Mouse (Mus musculus) midbrain, embryonic 13.5 days (tissue): ENCODE results near the gene Cacna2d2. TPM values are rescaled to one million over a fixed set of nuclear protein-coding genes. Genes with fewer than 3 reads are reported as not detected.

Experiments
- ATAC-seq: fragments of 200-750 bp; cut with Nextera tagmentation; 2 replicates; pipeline ENCODE4 v1.8.0; 2017; ENCODE audit warnings: mild to moderate bottlenecking, moderate TSS enrichment, moderate library complexity
- H3K27ac ChIP-seq: fragments of 300-500 bp; sonication (generic); 2 replicates; pipeline ENCODE4 v1.5.1; 2015; ENCODE audit warnings: inconsistent platforms, mild to moderate bottlenecking, moderate library complexity
- H3K27me3 ChIP-seq: fragments of 300-500 bp; sonication (generic); 2 replicates; pipeline ENCODE4 v1.6.1; 2015; ENCODE audit warnings: mild to moderate bottlenecking, inconsistent platforms
- H3K36me3 ChIP-seq: fragments of 300-500 bp; sonication (generic); 2 replicates; pipeline ENCODE4 v1.6.1; 2015; ENCODE audit warnings: mild to moderate bottlenecking, inconsistent platforms
- H3K4me1 ChIP-seq: fragments of 300-500 bp; sonication (generic); replicated peaks from 2 replicates; pipeline ENCODE4 v1.6.1; 2015; ENCODE audit warnings: inconsistent platforms
- H3K4me2 ChIP-seq: fragments of 300-500 bp; sonication (generic); replicated peaks from 2 replicates; pipeline ENCODE4 v1.6.1; 2015; ENCODE audit warnings: moderate library complexity, mild to moderate bottlenecking, inconsistent platforms
- H3K4me3 ChIP-seq: fragments of 300-500 bp; sonication (generic); replicated peaks from 2 replicates; pipeline ENCODE4 v1.5.1; 2015; ENCODE audit warnings: mild to moderate bottlenecking, inconsistent platforms
- H3K9ac ChIP-seq: fragments of 300-500 bp; sonication (generic); replicated peaks from 2 replicates; pipeline ENCODE4 v1.6.1; 2015; ENCODE audit warnings: mild to moderate bottlenecking, inconsistent platforms
- H3K9me3 ChIP-seq: fragments of 300-500 bp; sonication (generic); 2 replicates; pipeline ENCODE4 v1.6.1; 2016; ENCODE audit warnings: mild to moderate bottlenecking, inconsistent platforms
- WGBS: fragments of 180-500 bp; shearing (Covaris S2); methylation state at CpG from one replicate; pipeline ENCODE4 v1.1.7; 2015; 5-methylcytosine and 5-hydroxymethylcytosine counted together
- polyA plus RNA-seq: library from polyadenylated mRNA; unstranded; fragments of >200 nt; fragmentation: Nextera tagmentation; extraction: Ambion mirVana; gene quantifications from 2 replicates; pipeline ENCODE4 v1.2.1, GENCODE M21; 2015

Gene Cacna2d2
- polyA plus RNA-seq, 1 experiment from 2014 or later, result 7.1 TPM

- Histone ChIP-seq H3K4me3 (no peak overlapping the region), H3K4me1 (peaks cover 42% of the 10 kb centered on the region)
Measured at GRCm38 (mm10) chr9:107375451-107375850, 24.0 kb upstream of the Cacna2d2 start.

GRCm38 (mm10) chr9:107377961-107378512 is 21.4 kb upstream of the Cacna2d2 start:
- Histone ChIP-seq H3K4me2 (peak overlapping the region; percentile 55), H3K27ac (peak overlapping the region; percentile 74), H3K9me3 (no peaks in the 10 kb centered on the region), H3K36me3 (no peaks in the 10 kb centered on the region), H3K27me3 (peaks cover 65% of the 10 kb centered on the region), H3K4me3 (peak overlapping the region; percentile 40), H3K9ac (peak overlapping the region; percentile 50), H3K4me1 (peaks cover 36% of the 10 kb centered on the region)
- under 1% methylated on average over 35 of the region's 35 CpGs for WGBS
- ATAC-seq, result peak; percentile 85

More at GRCm38 (mm10) chr9:107375451-107375850, 24.0 kb upstream of the Cacna2d2 start:
- Histone ChIP-seq H3K9me3 (no peaks in the 10 kb centered on the region), H3K36me3 (no peaks in the 10 kb centered on the region), H3K27ac (no peak overlapping the region), H3K27me3 (peaks cover 40% of the 10 kb centered on the region), H3K9ac (no peak overlapping the region), H3K4me2 (no peak overlapping the region)
- ATAC-seq, result no peak
- 13% methylated on average over 5 of the region's 5 CpGs for WGBS

- H3K4me3 ChIP-seq, result no peak overlapping the region
- peaks cover 59% of the 10 kb centered on the region for H3K27me3 ChIP-seq
- no peaks in the 10 kb centered on the region for H3K36me3 ChIP-seq
- no peak overlapping the region for H3K9ac ChIP-seq
- no peak for ATAC-seq
- H3K4me1 ChIP-seq, result peaks cover 44% of the 10 kb centered on the region
- 8% methylated on average over 8 of the region's 8 CpGs for WGBS
- no peak overlapping the region for H3K27ac ChIP-seq
- no peaks in the 10 kb centered on the region for H3K9me3 ChIP-seq
- no peak overlapping the region for H3K4me2 ChIP-seq
Measured at GRCm38 (mm10) chr9:107381723-107382122, 17.7 kb upstream of the Cacna2d2 start.

- H3K36me3 ChIP-seq, result no peaks in the 10 kb centered on the region
- ATAC-seq, result no peak
- H3K4me3 ChIP-seq, result no peak overlapping the region
- H3K4me2 ChIP-seq, result no peak overlapping the region
- peaks cover 43% of the 10 kb centered on the region for H3K27me3 ChIP-seq
- peaks cover 34% of the 10 kb centered on the region for H3K4me1 ChIP-seq
- H3K27ac ChIP-seq, result 0 out of 2 replicates have a peak overlapping the region, but pooled peaks have one; percentile 19
- 21% methylated on average over 3 of the region's 3 CpGs for WGBS
- H3K9ac ChIP-seq, result no peak overlapping the region
- H3K9me3 ChIP-seq, result no peaks in the 10 kb centered on the region
Measured at GRCm38 (mm10) chr9:107384396-107384795, 15.0 kb upstream of the Cacna2d2 start.

GRCm38 (mm10) chr9:107386722-107387121 is 12.7 kb upstream of the Cacna2d2 start:
- H3K27me3 ChIP-seq, result peaks cover 20% of the 10 kb centered on the region
- WGBS, result 63% methylated on average over 3 of the region's 3 CpGs
- peaks cover 40% of the 10 kb centered on the region for H3K4me1 ChIP-seq

DNA sequence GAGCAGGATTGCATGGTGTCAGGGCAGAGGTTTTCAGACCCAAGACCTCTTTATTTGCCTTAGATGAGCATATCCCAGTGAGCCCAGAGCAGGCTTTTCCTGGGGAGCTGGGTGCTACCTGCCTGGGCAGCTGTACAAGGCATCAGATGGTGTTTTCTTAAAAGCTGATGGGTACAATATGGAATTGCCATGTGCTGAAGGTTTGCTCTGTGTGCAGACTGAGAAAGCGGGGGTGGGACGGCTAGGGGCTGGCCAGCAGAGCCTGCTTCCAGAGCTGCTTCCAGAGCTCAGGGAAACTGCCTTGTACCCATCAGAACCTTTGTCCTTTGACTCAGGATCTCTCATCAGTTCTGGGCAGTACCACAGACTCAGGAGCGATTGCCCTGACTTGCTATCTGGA is 11.7 kb upstream of the Cacna2d2 start:
- H3K36me3 ChIP-seq, result no peaks in the 10 kb centered on the region
- WGBS, result 89% methylated on average over 3 of the region's 3 CpGs
- ATAC-seq, result no peak

More at GRCm38 (mm10) chr9:107386722-107387121, 12.7 kb upstream of the Cacna2d2 start:
- Histone ChIP-seq H3K36me3 (no peaks in the 10 kb centered on the region), H3K27ac (no peak overlapping the region), H3K9me3 (no peaks in the 10 kb centered on the region), H3K4me2 (no peak overlapping the region), H3K4me3 (no peak overlapping the region), H3K9ac (no peak overlapping the region)
- no peak for ATAC-seq

GRCm38 (mm10) chr9:107388263-107388662 is 11.1 kb upstream of the Cacna2d2 start:
- ATAC-seq, result no peak
- Histone ChIP-seq H3K4me2 (no peak overlapping the region), H3K4me3 (no peak overlapping the region), H3K4me1 (peaks cover 33% of the 10 kb centered on the region), H3K9ac (no peak overlapping the region), H3K27ac (no peak overlapping the region), H3K27me3 (peaks cover 5% of the 10 kb centered on the region; the same call in 1 of the 2 replicates), H3K9me3 (no peaks in the 10 kb centered on the region), H3K36me3 (no peaks in the 10 kb centered on the region)
- WGBS, result 55% methylated on average over 2 of the region's 2 CpGs

More for the DNA sequence above, 11.7 kb upstream of the Cacna2d2 start:
- Histone ChIP-seq H3K9me3 (no peaks in the 10 kb centered on the region), H3K4me2 (no peak overlapping the region), H3K4me1 (peaks cover 33% of the 10 kb centered on the region), H3K27ac (no peak overlapping the region), H3K27me3 (peaks cover 10% of the 10 kb centered on the region), H3K4me3 (no peak overlapping the region), H3K9ac (no peak overlapping the region)

DNA sequence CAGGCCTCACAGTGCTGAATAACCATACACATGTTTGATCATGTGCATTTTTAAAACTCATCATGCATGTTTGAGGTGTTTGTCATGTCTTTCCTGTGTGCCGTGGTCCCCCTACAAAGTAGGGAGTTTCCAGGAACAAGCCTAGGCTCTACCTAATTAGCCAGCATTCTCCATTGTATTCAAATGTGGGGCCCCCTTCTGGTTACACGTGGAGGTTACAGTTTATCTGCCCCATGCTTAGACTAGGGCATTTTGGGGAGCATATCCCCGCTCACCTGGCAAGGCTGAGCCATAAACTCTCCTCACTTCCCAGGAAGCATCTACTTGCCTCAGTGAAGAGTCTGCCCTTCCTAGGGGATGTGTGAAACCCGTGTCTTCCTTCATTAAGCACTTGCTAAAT is 3.0 kb upstream of the Cacna2d2 start:
- Histone ChIP-seq H3K4me3 (no peak overlapping the region), H3K27ac (no peak overlapping the region), H3K36me3 (no peaks in the 10 kb centered on the region), H3K4me2 (no peak overlapping the region), H3K27me3 (peaks cover 25% of the 10 kb centered on the region), H3K4me1 (peaks cover 20% of the 10 kb centered on the region), H3K9me3 (no peaks in the 10 kb centered on the region), H3K9ac (no peak overlapping the region)
- no peak for ATAC-seq
- WGBS, result 37% methylated on average over 4 of the region's 4 CpGs

DNA sequence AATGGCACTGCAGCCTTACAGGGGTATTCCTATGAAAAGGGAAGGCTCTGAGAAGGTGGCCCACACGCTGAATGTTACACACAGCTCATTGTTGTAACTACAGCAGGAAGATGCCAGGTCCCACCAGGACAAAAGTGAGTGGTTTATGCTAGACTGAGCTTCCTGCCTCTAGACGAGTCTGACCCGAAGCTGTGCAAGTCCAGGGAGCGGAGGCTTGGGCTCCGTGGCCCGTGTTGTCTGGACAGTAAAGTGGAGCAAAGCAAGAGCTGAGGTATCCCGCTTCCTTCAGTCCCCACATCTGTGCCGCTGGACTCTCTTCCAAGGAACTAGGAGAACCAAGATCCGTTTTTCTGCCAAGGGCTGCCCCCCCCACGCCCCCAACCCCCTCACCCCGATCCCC is 444 bp upstream of the Cacna2d2 start:
- no peaks in the 10 kb centered on the region for H3K9me3 ChIP-seq
- H3K27me3 ChIP-seq, result peaks cover 36% of the 10 kb centered on the region
- 24% methylated on average over 11 of the region's 11 CpGs for WGBS
- peaks cover 44% of the 10 kb centered on the region for H3K4me1 ChIP-seq
- no peak overlapping the region for H3K27ac ChIP-seq
- H3K36me3 ChIP-seq, result no peaks in the 10 kb centered on the region
- peak overlapping the region; percentile 95 for H3K4me2 ChIP-seq
- H3K9ac ChIP-seq, result no peak overlapping the region; the same call in 1 of the 2 replicates
- no peak for ATAC-seq
- H3K4me3 ChIP-seq, result peak overlapping the region; percentile 89; the same call in 1 of the 2 replicates

DNA sequence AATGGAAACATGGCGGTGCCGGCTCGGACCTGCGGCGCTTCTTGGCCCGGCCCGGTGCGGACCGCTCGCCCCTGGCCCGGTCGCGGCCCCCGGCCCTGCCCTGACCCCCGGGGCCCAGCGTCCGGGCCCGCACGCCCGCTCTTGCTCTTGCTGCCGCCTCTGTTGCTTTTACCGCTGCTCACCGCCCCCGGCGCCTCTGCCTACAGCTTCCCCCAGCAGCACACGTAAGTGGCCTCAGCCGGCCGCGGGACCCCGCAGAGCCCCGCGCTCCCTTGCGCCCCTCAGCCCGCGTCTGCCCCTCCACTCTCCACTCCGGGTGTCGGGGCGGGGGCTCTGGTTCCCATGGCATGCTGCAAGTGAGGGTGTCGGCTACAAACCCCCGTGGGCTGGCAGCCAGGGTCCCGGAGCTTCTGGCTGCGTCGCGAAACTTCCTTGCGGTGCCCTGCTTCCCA is 674 bp downstream of the Cacna2d2 start:
- Histone ChIP-seq H3K9me3 (no peaks in the 10 kb centered on the region), H3K36me3 (no peaks in the 10 kb centered on the region), H3K4me2 (peak overlapping the region; percentile 95), H3K27me3 (peaks cover 36% of the 10 kb centered on the region), H3K4me1 (peaks cover 50% of the 10 kb centered on the region), H3K27ac (peak overlapping the region; percentile 80), H3K9ac (peak overlapping the region; percentile 88), H3K4me3 (peak overlapping the region; percentile 89)
- 1% methylated on average over 32 of the region's 45 CpGs for WGBS
- ATAC-seq, result peak; percentile 55

DNA sequence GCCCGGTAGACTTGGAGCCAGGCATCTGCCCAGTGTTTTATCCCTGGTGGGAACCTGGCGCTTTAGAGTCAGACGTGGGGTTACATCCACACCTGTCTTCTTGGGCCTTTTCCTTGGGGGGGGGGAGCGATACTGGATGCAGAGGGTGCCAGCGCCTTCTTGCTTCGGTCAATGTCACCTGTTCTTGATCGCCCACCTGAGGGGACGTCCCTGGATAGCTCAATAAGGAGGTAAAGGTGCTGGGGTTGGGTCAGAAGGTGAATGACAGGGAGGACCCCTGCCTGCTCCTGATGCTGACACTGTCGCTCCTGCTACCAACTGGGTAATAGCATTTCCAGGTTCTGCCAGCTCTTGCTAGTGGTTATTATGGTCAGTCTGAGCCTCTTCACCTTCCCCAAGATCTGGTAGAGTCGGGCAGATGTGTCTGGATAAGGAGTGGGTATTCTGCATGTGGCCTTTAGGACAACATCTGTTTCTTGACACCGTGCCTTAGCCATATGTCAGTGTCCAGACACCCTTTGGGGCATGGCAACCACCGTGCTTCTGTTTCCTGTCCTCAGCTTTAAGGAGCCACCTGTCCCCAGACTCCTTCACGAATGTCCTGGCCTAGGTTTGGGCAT is 1.4 kb downstream of the Cacna2d2 start:
- H3K4me2 ChIP-seq, result peak overlapping the region; percentile 95
- H3K4me3 ChIP-seq, result peak overlapping the region; percentile 89
- peak overlapping the region; percentile 80 for H3K27ac ChIP-seq
- H3K4me1 ChIP-seq, result peaks cover 50% of the 10 kb centered on the region
- H3K9me3 ChIP-seq, result no peaks in the 10 kb centered on the region
- WGBS, result 19% methylated on average over 13 of the region's 13 CpGs
- H3K27me3 ChIP-seq, result peaks cover 36% of the 10 kb centered on the region
- ATAC-seq, result no peak
- H3K36me3 ChIP-seq, result no peaks in the 10 kb centered on the region
- H3K9ac ChIP-seq, result peak overlapping the region; percentile 88

GRCm38 (mm10) chr9:107403116-107403515 is 3.7 kb downstream of the Cacna2d2 start:
- peak overlapping the region; percentile 95 for H3K4me2 ChIP-seq
- H3K36me3 ChIP-seq, result no peaks in the 10 kb centered on the region
- H3K4me3 ChIP-seq, result peak overlapping the region; percentile 89
- H3K9me3 ChIP-seq, result no peaks in the 10 kb centered on the region
- peak overlapping the region; percentile 35; the same call in 1 of the 2 replicates for H3K27ac ChIP-seq
- 64% methylated on average over 7 of the region's 7 CpGs for WGBS
- peaks cover 60% of the 10 kb centered on the region for H3K4me1 ChIP-seq
- peak overlapping the region; percentile 88 for H3K9ac ChIP-seq
- ATAC-seq, result no peak
- peaks cover 26% of the 10 kb centered on the region for H3K27me3 ChIP-seq
